Mouse (Mus musculus) adrenal gland, postnatal 14 days (tissue): ENCODE measurements around the gene Gtf2ird1. TPM values are rescaled to one million over a fixed set of nuclear protein-coding genes. Genes with fewer than 3 reads are reported as not detected.
"Not testable (repeated sequence)": the region's sequence is repeated elsewhere in the genome, so short reads cannot be mapped to it uniquely, and the experiment has no call there.

Source experiments
- DNase-seq: peaks from one replicate; pipeline ENCODE4 v3.0.0; 2021; ENCODE audit warnings: mixed read lengths
- total RNA-seq: library from RNA; stranded (reverse); gene quantifications from 2 replicates; pipeline ENCODE4 v1.2.3, GENCODE M21; 2021

Gtf2ird1 gene
- total RNA-seq, 1 experiment from 2014 or later, result 61.7 TPM

DNA sequence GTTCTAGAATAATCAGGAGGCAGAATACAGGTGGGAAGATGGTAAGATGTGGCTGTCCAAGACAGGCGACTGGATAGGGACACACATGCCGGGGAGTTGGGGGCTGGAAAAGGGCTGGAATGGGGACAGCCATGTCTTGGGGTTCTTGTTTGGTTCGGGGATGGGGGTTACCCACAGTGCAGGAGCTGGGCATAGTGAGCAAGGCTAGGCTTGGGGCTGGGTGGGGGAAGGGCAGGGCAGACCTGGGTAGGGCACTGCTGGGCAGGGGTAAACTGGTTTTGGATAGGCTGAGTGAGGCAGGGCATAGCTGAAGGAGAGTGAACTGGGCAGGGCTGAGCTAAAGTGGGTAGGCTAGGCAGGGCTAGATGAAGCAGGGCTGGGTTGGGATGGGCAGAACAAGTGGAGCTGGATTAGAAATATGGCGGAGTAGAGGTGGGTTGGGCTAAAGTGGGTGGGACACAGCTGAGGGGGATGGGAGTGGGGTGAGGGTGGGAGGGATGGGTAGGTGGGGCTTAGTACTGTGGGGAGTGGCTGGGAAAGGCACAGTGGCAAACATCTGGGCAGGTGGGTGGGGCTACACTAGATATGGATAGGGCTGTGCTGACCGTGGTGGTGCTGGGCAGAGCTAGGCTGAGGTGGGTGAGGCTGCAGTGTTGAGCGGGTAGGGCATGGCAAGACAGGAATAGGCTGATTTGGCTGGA lies 46.8 kb downstream of the Gtf2ird1 start:
- no peak for DNase-seq

DNA sequence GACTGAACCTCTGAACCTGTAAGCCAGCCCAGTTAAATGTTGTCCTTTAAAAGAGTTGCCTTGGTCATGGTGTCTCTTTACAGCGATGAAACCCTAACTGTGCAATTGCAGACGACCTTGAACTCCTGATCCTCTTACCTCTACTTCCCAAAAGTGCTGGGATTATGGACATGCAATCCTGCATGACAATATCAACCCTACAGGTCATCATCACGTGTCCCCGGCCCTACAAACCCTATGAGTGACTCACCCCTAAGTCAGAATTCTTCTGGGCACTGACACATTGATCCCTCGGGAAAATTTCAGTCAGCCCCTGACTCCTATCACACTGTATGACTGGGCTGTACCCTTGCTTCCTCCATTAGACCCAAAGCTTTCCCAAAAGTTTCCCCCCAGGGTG lies 48.4 kb downstream of the Gtf2ird1 start:
- no peak for DNase-seq

DNA sequence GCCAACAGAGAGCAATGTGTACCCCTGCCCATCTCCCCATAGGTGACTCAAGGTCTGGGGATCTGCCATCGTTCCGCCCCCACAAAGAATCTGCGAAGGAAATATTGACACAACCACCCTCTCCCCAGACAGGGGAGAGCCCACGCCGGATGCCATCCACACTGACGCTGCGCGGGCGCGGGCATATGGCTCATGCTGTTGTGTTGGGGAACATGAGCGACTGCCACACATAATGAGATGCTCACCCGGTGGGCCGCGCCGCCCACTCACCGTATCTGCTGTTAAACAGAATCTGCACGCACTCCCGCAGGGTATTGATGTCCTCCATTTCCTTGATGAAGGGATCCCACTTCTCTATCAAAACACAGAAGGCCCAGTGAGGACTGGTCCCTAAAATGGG lies 54.7 kb downstream of the Gtf2ird1 start:
- DNase-seq, result no peak

DNA sequence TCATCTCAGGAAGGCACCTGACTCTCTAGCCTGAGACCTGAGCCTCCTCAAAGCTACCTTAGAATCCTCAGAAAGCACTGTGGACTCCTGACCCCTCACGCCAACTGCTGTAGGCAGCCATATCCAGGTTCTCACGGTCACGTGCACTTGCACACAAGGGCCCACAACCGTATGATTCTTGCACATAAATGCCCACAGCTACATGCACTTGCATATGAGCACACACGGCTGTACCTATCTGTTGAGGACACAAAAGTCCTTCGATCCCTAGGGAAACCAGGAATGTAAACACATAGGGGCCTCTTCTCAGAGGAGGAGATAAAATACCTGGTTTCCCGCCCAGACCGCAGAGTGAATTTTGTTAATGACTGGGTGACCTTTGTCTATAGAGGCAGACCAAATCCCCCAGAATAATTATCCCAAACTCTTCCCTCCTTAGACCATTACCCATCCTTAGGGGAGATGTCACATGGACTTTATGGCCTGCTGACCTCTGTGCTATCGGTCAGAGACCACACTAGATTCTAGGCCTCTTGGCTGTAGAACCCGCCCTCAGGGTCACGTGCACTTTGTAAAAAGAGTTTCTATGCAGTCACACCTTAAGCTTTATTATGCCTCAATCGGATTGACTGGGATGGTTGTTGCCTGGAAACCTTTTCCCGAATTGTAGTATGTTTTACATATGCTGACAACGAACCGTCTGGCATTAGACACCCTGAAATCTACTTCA lies 58.9 kb downstream of the Gtf2ird1 start:
- DNase-seq, result no peak

DNA sequence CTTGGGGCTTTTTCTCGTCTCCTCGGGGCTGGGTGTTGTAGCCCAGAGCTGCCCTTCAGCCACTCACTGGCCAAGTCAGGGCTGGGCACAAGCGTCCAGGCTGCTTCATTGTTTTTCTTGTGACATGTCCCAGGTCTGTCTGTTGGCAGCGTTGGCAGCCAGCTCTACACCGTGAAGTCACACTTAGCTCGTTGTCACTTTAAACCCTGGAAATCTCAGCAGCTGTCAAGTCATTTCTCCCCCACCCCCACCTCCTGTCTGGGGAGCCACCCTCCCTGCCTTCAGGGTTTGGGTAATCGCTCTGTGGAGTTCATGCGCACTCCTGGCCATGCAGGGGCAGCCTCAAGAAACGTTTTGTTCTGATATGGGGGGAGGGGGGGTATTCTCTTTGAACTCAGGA lies 60.0 kb downstream of the Gtf2ird1 start:
- no peak for DNase-seq

DNA sequence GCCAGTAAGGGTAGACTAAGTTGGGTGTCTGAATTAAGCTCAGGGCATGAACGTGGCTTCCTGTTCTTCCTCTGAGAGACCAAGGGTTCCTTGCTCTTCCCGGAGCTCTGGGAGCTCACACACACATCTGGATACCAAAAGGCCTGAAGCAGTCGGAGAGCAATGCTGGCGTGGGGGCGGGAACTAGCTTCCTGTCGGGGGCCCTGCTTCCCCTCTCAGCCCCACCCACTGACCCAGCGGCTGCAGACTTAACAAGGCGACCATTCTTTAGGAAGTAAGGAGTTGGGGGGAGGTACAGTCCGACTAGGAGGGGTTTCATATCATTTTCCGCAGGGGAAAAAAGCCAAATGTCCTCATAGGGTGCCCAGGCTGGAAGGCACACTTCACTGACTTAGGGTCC lies 61.9 kb downstream of the Gtf2ird1 start:
- DNase-seq, result peak; percentile 67

DNA sequence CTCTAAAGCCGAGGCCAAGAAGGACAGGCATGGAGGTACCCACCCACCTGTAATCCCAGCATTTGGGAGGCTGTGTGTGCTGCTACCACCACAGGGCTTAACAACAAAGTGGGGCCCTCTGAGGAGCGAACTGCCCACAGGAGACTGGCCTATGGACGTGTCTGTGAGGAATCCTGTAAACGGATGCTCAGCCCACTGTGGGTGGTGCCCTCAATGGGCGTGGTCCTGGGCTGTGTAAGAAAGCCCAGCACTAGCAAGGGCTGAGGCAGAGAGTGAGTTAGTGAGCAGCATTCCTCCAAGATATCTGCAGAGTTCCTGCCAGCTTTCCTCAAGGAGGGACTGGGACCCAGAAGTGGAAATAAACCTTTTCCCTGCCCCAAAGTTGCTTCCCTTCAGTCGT lies 62.9 kb downstream of the Gtf2ird1 start:
- DNase-seq, result peak; percentile 33

DNA sequence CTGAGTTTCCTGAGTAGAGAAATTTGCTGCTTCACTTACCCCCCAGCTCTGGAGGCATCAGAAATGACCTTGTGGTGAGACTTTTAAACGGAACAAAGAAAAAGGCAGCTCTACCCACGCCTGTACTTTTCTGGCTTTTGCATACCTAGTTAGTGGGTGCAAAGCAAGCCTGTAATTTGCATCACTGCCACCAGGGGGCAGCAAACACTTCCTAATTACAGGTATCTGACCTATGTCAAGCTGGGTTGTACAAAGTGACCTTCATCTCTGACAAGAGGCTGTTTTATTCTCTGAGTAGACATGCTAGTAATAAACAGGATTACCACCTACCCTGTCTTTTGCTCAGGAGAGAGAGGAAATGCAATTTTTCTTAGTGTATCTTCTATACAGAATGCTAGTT lies 71.4 kb downstream of the Gtf2ird1 start:
- DNase-seq, result peak; percentile 90

DNA sequence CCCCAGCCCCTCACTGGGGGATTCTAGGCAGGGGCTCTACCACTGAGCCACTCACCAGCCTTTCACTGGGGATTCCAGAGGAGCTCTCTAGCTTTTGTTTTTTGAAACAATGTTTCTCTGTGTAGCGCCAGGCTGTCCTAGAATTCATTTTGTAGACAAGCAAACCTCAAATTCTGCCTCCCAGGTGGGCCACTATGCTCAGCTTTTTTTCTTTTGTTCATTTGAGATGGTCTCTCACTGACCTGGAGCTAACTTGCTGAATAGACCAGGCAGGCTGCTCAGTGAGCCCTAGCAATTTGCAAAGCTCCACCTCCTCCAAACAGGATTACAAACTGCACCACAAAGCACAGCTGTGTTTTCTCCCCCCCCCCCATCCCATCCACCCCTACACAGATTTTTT lies 81.3 kb downstream of the Gtf2ird1 start:
- no peak for DNase-seq

DNA sequence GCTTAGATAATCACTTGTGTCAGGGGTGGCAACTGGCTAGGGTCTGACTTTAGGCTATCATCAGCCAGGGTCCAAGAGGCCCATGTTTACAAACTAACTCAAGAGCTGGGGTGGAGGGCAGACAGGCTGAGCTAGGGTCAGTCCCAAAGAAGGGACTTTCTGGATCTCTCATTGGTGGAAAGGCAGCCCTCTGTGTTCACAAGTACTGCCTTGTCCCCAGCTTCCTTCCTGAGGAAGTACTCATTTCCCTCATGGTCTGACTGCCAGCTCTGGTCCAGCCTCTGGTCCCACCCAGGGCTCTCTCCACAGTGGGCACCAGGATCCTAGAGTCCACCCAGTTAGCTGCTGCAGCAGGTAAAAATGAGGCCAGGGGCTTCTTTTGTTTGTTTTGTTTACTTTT lies 82.0 kb downstream of the Gtf2ird1 start:
- peak; percentile 44 for DNase-seq

DNA sequence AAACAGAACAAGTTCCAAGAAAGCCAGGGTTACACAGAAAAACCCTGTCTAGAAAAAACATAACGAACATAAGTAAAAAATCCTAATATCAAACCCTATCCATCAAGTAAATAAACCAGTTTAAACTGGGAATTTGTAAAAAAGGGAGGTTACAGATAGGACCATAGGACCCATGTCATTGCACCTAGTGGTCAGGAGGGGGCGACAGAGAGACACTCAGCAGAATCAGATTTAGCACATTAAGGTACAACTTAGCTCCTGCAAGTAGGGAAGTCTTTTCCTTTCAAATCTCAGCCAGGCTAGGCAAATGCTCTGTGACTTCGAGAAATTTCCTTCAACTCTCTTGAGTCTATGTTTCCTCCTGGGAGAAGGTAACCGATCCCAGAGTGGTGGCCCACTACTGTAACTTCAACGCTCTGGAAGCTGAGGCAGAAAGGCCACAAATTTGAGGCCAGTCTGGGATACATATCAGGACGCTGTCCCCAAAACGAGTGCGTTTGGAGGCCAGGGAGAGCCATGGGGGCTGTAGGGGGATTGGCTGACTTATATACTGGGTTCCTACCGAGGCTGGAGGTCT lies 82.5 kb downstream of the Gtf2ird1 start:
- DNase-seq, result peak; percentile 75

DNA sequence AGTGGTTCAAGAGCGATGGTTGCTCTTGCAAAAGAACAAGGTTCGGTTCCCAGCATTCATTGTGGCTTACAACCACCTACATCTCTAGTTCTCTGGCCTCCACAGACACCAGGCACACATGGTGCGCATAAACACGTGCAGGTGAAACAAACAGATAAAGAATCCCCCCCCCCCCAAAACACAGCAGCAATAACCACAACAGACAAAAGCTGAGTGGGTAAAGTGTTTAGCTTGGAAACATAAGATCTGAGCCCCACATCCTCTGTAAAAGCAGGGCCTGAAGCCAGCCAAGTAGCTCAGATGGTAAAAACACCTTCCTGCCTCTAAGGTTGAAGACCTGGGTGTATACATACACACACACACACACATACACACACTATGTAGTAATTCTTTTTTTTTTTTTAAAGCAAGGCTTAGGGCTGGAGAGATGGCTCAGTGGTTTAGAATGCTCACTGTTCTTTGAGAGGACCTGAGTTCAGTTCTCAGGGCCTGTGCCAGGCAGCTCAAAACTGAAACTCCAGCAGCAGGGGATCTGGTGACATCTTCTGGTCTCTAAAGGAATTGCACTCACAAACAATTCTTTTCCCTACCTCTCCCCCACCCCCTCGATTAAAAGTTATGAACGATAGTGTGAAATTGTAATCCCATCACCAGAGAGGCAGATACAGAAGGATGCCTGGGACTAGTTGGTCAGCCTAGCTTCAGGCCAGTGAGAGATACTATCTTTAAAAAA lies 83.4 kb downstream of the Gtf2ird1 start:
- no peak for DNase-seq

DNA sequence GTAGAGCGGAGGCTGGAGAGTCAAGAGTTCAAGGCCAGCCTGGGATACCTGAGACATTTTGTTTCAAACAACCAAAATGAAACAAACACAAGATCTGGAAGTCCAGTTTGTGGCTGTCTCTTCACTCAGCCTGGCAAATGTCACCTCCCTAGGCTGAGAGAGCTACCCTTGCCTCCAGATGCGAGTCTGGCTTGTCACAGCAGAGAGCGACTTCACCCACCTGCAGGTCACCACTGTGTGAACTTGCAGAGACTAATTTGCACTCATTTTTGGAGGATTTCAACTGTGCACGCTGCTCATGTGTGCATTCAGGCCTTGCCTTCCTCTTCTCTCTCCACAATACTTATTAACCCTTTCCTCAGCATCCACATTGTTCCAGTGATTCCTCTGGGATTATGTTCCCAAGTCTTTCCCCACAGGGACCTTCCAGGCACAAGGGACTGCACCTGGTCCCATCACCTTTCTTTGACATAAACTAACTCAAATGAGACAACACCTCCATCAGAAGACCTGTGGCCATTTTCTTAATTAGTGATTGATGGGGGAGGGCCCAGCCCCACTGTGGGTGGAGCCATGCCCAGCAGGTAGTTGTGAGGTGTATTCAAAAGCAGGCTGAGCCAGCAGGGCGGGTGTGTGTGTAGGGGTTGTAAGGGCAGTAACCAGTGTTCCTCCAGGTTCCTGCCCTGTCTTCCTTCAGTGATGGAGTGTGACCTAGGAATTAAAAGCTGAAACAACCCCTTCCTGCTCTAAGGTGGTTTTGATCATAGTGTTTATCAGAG lies 84.8 kb downstream of the Gtf2ird1 start:
- no peak for DNase-seq

DNA sequence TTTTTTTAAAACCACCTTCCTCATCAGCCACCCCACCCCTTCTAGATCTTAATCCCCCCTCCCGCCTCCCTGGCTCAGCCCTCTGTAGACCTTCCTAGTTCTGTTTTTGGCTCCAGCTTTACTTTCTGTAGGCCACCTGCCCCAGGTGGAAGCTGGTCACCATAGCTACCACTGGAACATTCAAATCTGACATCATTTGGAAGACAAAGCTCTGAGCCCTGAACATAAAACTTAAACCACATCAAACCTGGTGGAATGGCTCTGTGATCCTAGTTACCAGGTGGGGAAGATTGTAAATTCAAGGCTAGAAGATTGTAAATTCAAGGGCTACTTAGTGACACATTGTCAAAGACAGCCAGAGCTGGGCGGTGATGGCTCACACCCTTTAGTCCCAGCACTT lies 85.7 kb downstream of the Gtf2ird1 start:
- DNase-seq, result no peak

DNA sequence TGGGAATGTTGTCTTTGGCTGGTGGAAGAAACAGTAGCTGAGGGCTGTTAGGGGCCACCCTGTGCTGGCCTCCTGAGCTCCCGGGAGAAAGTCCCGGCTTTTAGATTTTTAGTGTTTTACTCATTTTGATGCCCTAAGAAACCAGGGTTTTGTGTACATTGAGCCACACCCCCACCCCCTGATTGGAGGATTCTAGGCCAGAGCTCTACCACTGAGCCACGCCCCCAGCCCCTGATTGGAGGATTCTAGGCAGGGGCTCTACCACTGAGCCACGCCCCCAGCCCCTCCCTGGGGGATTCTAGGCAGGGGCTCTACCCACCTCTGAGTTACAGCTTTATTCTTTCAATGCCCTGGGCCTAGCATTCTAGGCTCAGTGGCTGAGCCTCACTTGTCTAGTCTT lies 97.4 kb downstream of the Gtf2ird1 start:
- no peak for DNase-seq

DNA sequence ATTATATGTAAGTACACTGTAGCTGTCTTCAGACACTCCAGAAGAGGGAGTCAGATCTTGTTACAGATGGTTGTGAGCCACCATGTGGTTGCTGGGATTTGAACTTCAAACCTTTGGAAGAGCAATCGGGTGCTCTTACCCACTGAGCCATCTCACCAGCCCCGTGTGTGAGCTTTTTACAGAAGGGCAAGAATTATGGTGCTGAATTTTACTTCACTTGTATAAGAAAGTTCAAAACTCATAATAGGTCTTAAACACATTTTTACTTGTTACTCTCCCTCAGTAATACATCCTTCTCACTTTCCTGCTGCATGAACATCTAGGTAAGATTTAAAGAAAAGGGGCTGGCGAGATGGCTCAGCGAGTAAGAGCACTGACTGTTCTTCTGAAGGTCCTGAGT lies 101.1 kb downstream of the Gtf2ird1 start:
- DNase-seq, result not testable (repeated sequence)

DNA sequence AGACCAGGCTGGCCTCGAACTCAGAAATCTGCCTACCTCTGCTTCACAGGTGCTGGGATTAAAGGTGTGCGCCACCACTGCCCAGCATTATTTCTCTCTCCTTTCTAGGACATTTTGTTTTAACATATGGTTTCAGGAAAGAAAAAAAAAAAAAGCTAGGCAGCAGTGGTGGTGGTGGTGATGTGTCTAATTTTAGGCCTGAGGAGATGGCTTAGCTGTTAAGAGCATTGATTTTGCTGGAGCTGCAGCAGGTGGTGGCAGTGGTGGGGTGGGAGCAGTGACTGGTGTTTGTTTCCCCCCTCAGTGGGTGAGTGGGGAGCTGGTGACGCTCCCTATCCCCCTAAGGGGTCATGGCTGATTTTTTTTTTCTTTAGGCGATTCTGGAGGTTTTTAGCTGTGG lies 103.4 kb downstream of the Gtf2ird1 start:
- no peak for DNase-seq

DNA sequence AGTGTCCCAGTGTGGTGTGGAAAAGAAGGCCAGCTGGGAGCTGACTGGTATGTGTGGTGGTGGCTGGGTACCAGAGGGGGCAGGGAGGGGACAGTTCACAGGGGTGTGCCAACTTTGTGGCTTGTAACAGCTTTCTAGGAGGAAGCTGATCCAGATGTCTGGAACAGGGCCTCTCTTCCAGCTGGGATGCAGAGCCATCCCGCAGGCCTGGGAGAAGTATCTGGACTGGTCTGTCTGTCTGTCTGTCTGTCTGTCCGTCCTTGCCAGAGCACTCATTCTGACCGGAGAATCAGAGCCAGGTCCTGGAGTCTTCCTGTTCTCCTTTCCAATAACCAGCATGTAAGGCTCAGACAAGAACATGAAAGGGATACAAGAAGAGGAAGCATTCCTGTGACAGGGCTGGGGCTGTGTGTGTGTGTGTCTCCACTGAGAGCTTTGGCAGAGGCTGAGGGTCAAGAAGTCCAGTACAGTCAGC lies 104.0 kb downstream of the Gtf2ird1 start:
- DNase-seq, result no peak

DNA sequence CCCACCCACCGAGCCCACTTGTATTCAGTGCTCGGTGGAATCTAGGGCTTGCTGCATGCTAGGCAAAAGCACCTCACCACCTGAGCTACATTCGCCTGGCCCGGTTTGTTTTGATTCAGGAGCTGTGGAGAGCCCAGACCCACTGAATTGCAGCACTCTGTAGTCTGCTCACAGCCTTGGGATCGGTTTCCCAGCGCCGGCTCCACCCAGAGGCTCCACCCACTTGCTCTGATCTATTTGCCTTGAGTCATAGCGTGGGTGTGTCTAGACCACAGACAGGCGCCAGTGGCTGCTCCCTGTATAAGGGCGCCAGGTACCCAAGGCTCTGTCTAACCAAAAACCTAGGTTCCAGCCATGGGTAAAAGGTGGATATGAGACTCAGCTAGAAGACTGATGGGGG lies 105.9 kb downstream of the Gtf2ird1 start:
- peak; percentile 91 for DNase-seq

DNA sequence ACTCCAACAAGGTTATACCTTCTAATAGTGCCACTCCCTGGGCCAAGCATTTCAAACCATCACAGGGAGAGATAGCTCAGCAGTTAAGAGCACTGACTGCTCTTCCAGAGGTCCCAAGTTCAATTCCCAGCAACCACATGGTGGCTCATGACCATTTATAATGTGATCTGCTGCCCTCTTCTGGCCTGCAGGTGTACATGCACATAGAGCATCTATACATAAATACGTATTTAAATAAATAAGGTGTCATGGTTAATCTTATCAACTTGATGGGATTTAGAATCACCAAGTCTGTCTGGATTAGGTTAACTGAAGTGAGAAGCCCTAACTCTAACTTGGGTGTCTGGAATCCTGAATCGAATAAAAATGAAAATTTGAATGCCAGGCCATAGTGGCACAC lies 109.5 kb downstream of the Gtf2ird1 start:
- DNase-seq, result no peak

DNA sequence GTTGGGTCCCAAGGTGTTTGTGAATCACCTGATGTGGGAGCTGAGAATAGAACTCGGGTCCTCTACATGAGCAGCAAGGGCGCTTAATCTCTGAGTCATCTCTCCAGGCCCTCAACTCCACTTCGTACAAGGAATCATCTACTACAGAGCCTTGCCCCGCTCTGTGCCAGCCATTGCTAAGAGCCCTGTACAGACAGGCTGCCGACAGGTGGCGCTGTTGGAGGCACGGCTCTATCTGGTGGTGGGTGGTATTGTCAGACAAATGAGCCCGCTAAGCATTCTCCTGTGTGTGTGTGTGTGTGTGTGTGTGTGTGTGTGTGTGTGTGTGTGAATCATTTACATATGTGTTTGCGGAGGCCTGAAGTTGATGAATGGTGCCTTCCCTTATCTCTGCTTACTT lies 111.1 kb downstream of the Gtf2ird1 start:
- DNase-seq, result peak; percentile 60

DNA sequence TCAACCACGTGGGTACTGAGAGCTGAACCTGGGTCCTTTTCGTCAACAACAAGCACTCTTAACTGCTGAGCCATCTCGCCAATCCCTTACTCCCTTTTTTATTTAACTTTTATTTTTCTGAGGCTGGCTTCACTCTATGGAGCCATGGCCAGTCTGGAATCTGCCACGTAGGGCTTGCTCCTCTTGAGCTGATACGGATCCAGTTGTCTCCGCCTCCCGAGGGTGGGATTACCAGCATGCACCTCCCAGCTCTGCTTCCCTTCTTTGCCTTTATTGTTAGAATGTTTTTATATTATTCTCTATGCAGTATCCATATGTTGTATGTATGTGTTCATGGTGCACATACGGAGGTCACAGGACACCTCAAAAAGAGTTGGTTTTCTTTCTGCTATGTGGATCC lies 112.4 kb downstream of the Gtf2ird1 start:
- DNase-seq, result no peak
